Mouse (Mus musculus) adrenal gland, postnatal 25 days (tissue): ENCODE measurements around the gene Trim14. TPM values are rescaled to one million over a fixed set of nuclear protein-coding genes. Genes with fewer than 3 reads are reported as not detected.

Source experiments
- total RNA-seq: library from RNA; stranded (reverse); gene quantifications from 2 replicates; pipeline ENCODE4 v1.2.3, GENCODE M21; 2021

Trim14 gene
- total RNA-seq, 1 experiment from 2014 or later = 3.3 TPM

Other genes with a start within 250 kb of the Trim14 start
- not detected in 2 replicates for gene Foxe1, start 192.5 kb downstream of the Trim14 start, total RNA-seq
- gene Trmo, start 146.7 kb downstream of the Trim14 start, total RNA-seq = 7.5 and 9.9 TPM in 2 replicates
- gene Hemgn, start 122.6 kb downstream of the Trim14 start, total RNA-seq = not detected in 2 replicates
- 140 and 161 TPM in 2 replicates for gene Anp32b, start 85.2 kb downstream of the Trim14 start, total RNA-seq
- gene Nans, start 46.9 kb downstream of the Trim14 start, total RNA-seq = 35.0 and 38.5 TPM in 2 replicates
- gene Coro2a, start 66.1 kb upstream of the Trim14 start, total RNA-seq = 2.4 and 3.5 TPM in 2 replicates
- 2.1 and 2.9 TPM in 2 replicates for gene Tbc1d2, start 114.1 kb upstream of the Trim14 start, total RNA-seq